Mouse (Mus musculus): ENCODE data around the gene Adgrf1. TPM values are rescaled to one million over a fixed set of nuclear protein-coding genes. Genes with fewer than 3 reads are reported as not detected.

The Adgrf1 gene
- polyA plus RNA-seq, 1 experiment, result not detected

GRCm38 (mm10) chr17:43374020-43374419 is 103.9 kb downstream of the Adgrf1 start:
- Histone ChIP-seq H3K4me3 (ENCODE audit: insufficient read depth, low read length) (no peak overlapping the region), H3K4me1 (ENCODE audit: control insufficient read depth, insufficient read depth, low read length) (no peaks in the 10 kb centered on the region), H3K27ac (ENCODE audit: insufficient read depth, low read depth, low read length) (no peak overlapping the region)
- TF ChIP-seq POLR2A (IDR thresholded peaks at IDR 0.05; ENCODE audit: borderline replicate concordance, low read depth, low read length), result no peak
- TF ChIP-seq CTCF (IDR thresholded peaks at IDR 0.05; ENCODE audit: low read depth, low read length), result no peak

Other genes starting within 250 kb of the Adgrf1 start
- gene Adgrf5, start 90.1 kb downstream of the Adgrf1 start, polyA plus RNA-seq (2012; ENCODE audit: insufficient read depth, insufficient read length, missing spikeins), result 0.31 and 0.37 TPM in 2 replicates
- gene Mep1a, start 232.5 kb downstream of the Adgrf1 start, polyA plus RNA-seq (2012; ENCODE audit: insufficient read depth, insufficient read length, missing spikeins), result not detected in 2 replicates